Mouse (Mus musculus): ENCODE measurements at regions not wholly inside any gene's neighbourhood (a gene's known extent, or its start where the extent isn't known, plus 50 kb on each side); places are given as distances from the start of the nearest gene placed in this dataset.

GRCm38 (mm10) chr12:79980711-79981110 is 132.1 kb downstream of the Zfp36l1 start:
- TF ChIP-seq CTCF (IDR thresholded peaks at IDR 0.05; ENCODE audit: extremely low read depth, insufficient read length, insufficient replicate concordance, low read depth, low read length) (no peak), POLR2A (IDR thresholded peaks at IDR 0.05; ENCODE audit: low read depth, low read length) (no peak)

All from small intestine, adult 2 months (tissue).